In the genomic region with DNA sequence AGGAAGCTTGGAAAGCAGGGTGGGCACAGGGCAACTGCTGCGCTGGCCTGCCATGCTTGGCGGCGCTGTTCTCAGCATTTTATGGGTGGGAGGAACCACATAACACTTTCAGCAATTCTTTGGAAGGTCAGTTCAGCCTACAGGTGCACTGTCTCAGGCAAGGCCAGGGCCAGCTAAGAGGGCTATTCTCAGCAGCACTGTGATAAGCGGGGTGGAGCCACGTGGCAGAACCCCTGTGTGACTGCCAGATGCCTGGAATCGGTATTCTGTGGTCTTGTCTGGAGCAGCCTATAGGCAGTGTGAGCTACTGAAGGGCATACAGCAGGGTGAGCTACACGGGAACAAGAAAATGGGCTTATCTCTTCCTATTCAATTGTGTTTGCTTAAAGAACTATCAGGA, we compare ENCODE assay signal across 27 mouse cellular contexts. TPM values are rescaled to one million over a fixed set of nuclear protein-coding genes. Genes with fewer than 3 reads are reported as not detected.
DNase-seq lines count a peak whose midpoint lies in the region; ATAC-seq and TF ChIP-seq lines count a peak whose summit lies in the region.
"Had no signal": no experiment of that assay in that cellular context is flagged by ENCODE, and none has a peak within 500 bp of the region (broad histone marks: within the 10 kb centered on the region; RNA-seq: fewer than 3 reads in every experiment).

No protein-coding gene starts in this region.

- WGBS in midbrain, postnatal 0 days: 60% methylated on average over 7 of the region's 7 CpGs
- WGBS in midbrain, embryonic 15.5 days: 59% methylated on average over 7 of the region's 7 CpGs
- WGBS in heart, embryonic 15.5 days: 39% methylated on average over 7 of the region's 7 CpGs
- 38% methylated on average over 7 of the region's 7 CpGs for WGBS in intestine, embryonic 16.5 days
- 58% methylated on average over 7 of the region's 7 CpGs for WGBS in hindbrain, embryonic 10.5 days

- no peak overlapping the region for H3K4me2 ChIP-seq in midbrain, postnatal 0 days (ENCODE audit: low read depth, low read length, poor library complexity, severe bottlenecking)
- no peak overlapping the region for H3K4me2 ChIP-seq in midbrain, embryonic 15.5 days
- peak overlapping the region; percentile 10; the same call in 1 of the 2 replicates for H3K4me2 ChIP-seq in heart, embryonic 15.5 days
- no peak overlapping the region for H3K4me2 ChIP-seq in intestine, embryonic 16.5 days (ENCODE audit: low read depth, low read length)
- H3K4me2 ChIP-seq: forebrain, embryonic 12.5 days; liver, embryonic 12.5 days; lung, embryonic 14.5 days; neural tube, embryonic 12.5 days had no signal

- H3K27me3 ChIP-seq in midbrain, postnatal 0 days (ENCODE audit: insufficient read depth, low read length): no peaks in the 10 kb centered on the region
- no peaks in the 10 kb centered on the region for H3K27me3 ChIP-seq in midbrain, embryonic 15.5 days (replicated peaks)
- H3K27me3 ChIP-seq in heart, embryonic 15.5 days: no peaks in the 10 kb centered on the region
- H3K27me3 ChIP-seq in intestine, embryonic 16.5 days (replicated peaks; ENCODE audit: control insufficient read depth, insufficient read depth, low read length): no peaks in the 10 kb centered on the region
- no peaks in the 10 kb centered on the region for H3K27me3 ChIP-seq in hindbrain, embryonic 10.5 days (ENCODE audit: insufficient read depth, poor library complexity, severe bottlenecking)
- H3K27me3 ChIP-seq: CH12.LX; forebrain, embryonic 12.5 days; neural tube, embryonic 12.5 days had no signal

- no peak overlapping the region for H3K27ac ChIP-seq in midbrain, postnatal 0 days (ENCODE audit: low read depth, low read length)
- H3K27ac ChIP-seq in midbrain, embryonic 15.5 days: no peak overlapping the region
- peak overlapping the region; percentile 48 for H3K27ac ChIP-seq in heart, embryonic 15.5 days
- H3K27ac ChIP-seq in intestine, embryonic 16.5 days (ENCODE audit: low read length): 0 out of 2 replicates have a peak overlapping the region, but pooled peaks have one; percentile 19
- no peak overlapping the region for H3K27ac ChIP-seq in hindbrain, embryonic 10.5 days
- H3K27ac ChIP-seq: forebrain, embryonic 12.5 days; liver, embryonic 12.5 days; midbrain, embryonic 10.5 days; neural tube, embryonic 12.5 days had no signal

- no peak for ATAC-seq in midbrain, postnatal 0 days (ENCODE audit: low FRiP score)
- no peak for ATAC-seq in midbrain, embryonic 15.5 days (replicated peaks)
- ATAC-seq in heart, embryonic 15.5 days (replicated peaks; ENCODE audit: insufficient number of reproducible peaks, insufficient read depth, low FRiP score, low read depth): peak; percentile 86
- peak; percentile 49 for ATAC-seq in intestine, embryonic 16.5 days
- ATAC-seq in cerebellum, adult (ENCODE audit: insufficient number of reproducible peaks, low FRiP score, low TSS enrichment): no peak
- ATAC-seq: hindbrain, embryonic 16.5 days; liver, embryonic 12.5 days had no signal

- H3K9ac ChIP-seq in midbrain, postnatal 0 days (replicated peaks; ENCODE audit: low read length, poor library complexity, severe bottlenecking): peak overlapping the region; percentile 24; the same call in 1 of the 2 replicates
- H3K9ac ChIP-seq in midbrain, embryonic 15.5 days: no peak overlapping the region
- no peak overlapping the region for H3K9ac ChIP-seq in heart, embryonic 15.5 days
- no peak overlapping the region for H3K9ac ChIP-seq in intestine, embryonic 16.5 days (ENCODE audit: low read depth, low read length)
- H3K9ac ChIP-seq: forebrain, embryonic 12.5 days; liver, embryonic 12.5 days; lung, embryonic 14.5 days; neural tube, embryonic 12.5 days had no signal

- no peaks in the 10 kb centered on the region for H3K9me3 ChIP-seq in midbrain, postnatal 0 days (ENCODE audit: low read length)
- no peaks in the 10 kb centered on the region for H3K9me3 ChIP-seq in midbrain, embryonic 15.5 days
- no peaks in the 10 kb centered on the region for H3K9me3 ChIP-seq in heart, embryonic 15.5 days (replicated peaks)
- H3K9me3 ChIP-seq in intestine, embryonic 16.5 days (ENCODE audit: control insufficient read depth, low read length): no peaks in the 10 kb centered on the region
- H3K9me3 ChIP-seq in hindbrain, embryonic 10.5 days: no peaks in the 10 kb centered on the region
- H3K9me3 ChIP-seq: forebrain, embryonic 12.5 days; liver, embryonic 12.5 days; midbrain, embryonic 10.5 days; neural tube, embryonic 12.5 days had no signal

- DNase-seq in midbrain, postnatal 0 days (ENCODE audit: low spot score): no peak
- no peak for DNase-seq in neural tube, embryonic 10.5 days (ENCODE audit: extremely low spot score, low spot score)
- DNase-seq in hindbrain, embryonic 10.5 days (ENCODE audit: low spot score): no peak
- DNase-seq in thymus, postnatal 25 days: no peak
- DNase-seq: adrenal gland, postnatal 36 days; cerebellum, adult 8-10 months; gastrocnemius, postnatal 10 days; kidney, adult 2 months; kidney, postnatal 14 days; lung, embryonic 14.5 days; lung, postnatal 36 days had no signal

- no peak for TF ChIP-seq CTCF in midbrain, postnatal 0 days (IDR thresholded peaks at IDR 0.05)

- H3K4me1 ChIP-seq in midbrain, postnatal 0 days (ENCODE audit: insufficient read depth, low read length): no peaks in the 10 kb centered on the region
- H3K4me1 ChIP-seq in midbrain, embryonic 15.5 days: no peaks in the 10 kb centered on the region
- peaks cover 10% of the 10 kb centered on the region for H3K4me1 ChIP-seq in heart, embryonic 15.5 days (replicated peaks)
- peaks cover 12% of the 10 kb centered on the region for H3K4me1 ChIP-seq in intestine, embryonic 16.5 days (ENCODE audit: control insufficient read depth, insufficient read depth, low read length)
- H3K4me1 ChIP-seq in hindbrain, embryonic 10.5 days (replicated peaks): 0 out of 2 replicates have a peak, but pooled peaks cover 6% of the 10 kb centered on the region
- H3K4me1 ChIP-seq: forebrain, embryonic 12.5 days had no signal

- no peaks in the 10 kb centered on the region for H3K36me3 ChIP-seq in midbrain, postnatal 0 days (ENCODE audit: insufficient read depth, low read length)
- no peaks in the 10 kb centered on the region for H3K36me3 ChIP-seq in midbrain, embryonic 15.5 days (replicated peaks)
- H3K36me3 ChIP-seq in heart, embryonic 15.5 days: no peaks in the 10 kb centered on the region
- H3K36me3 ChIP-seq in intestine, embryonic 16.5 days (ENCODE audit: control insufficient read depth, insufficient read depth, low read length): no peaks in the 10 kb centered on the region
- peaks cover 2% of the 10 kb centered on the region for H3K36me3 ChIP-seq in hindbrain, embryonic 10.5 days
- H3K36me3 ChIP-seq: liver, embryonic 12.5 days had no signal

- no peak overlapping the region for H3K4me3 ChIP-seq in midbrain, postnatal 0 days (ENCODE audit: low read depth, low read length)
- H3K4me3 ChIP-seq in midbrain, embryonic 15.5 days: no peak overlapping the region
- H3K4me3 ChIP-seq in heart, embryonic 15.5 days: no peak overlapping the region
- no peak overlapping the region for H3K4me3 ChIP-seq in intestine, embryonic 16.5 days (ENCODE audit: low read length)
- H3K4me3 ChIP-seq in hindbrain, embryonic 10.5 days: no peak overlapping the region
- H3K4me3 ChIP-seq: forebrain, embryonic 12.5 days; liver, embryonic 12.5 days; midbrain, embryonic 10.5 days; neural tube, embryonic 12.5 days had no signal

RNA-seq across cellular contexts. Expression of gene Upk1a, which starts 2.6 kb away (rescaled TPM):
- 0.76 and 1.5 TPM in 2 replicates for total RNA-seq in midbrain, postnatal 0 days (2014; rRNA removed)
- 0.65 and 0.84 TPM in 2 replicates for polyA plus RNA-seq in midbrain, postnatal 0 days (2015; fragmentation: Nextera tagmentation; extraction: Ambion mirVana)
- polyA plus RNA-seq in midbrain, embryonic 15.5 days (2015; fragmentation: Nextera tagmentation; extraction: Ambion mirVana): 0.51 and 0.58 TPM in 2 replicates
- 0.43 and 1.4 TPM in 2 replicates for polyA plus RNA-seq in heart, embryonic 15.5 days (2015; fragmentation: Nextera tagmentation; extraction: Ambion mirVana)
- polyA plus RNA-seq in intestine, embryonic 16.5 days (2015; fragmentation: Nextera tagmentation; extraction: Ambion mirVana): 5.9 and 7.3 TPM in 2 replicates
- polyA plus RNA-seq in hindbrain, embryonic 10.5 days (2016; fragmentation: Nextera tagmentation; extraction: Ambion mirVana): 0.52 and 1.2 TPM in 2 replicates
- total RNA-seq: monocyte, adult 5-6 weeks had no signal

RNA-seq across cellular contexts. Expression of gene Zbtb32, which starts 11.3 kb away (rescaled TPM):
- not detected in 2 replicates for total RNA-seq in midbrain, postnatal 0 days (2014; rRNA removed)
- 0.22 and 0.39 TPM in 2 replicates for polyA plus RNA-seq in midbrain, postnatal 0 days (2015; fragmentation: Nextera tagmentation; extraction: Ambion mirVana)
- 0.36 and 0.41 TPM in 2 replicates for polyA plus RNA-seq in midbrain, embryonic 15.5 days (2015; fragmentation: Nextera tagmentation; extraction: Ambion mirVana)
- 0.14 and 0.23 TPM in 2 replicates for polyA plus RNA-seq in heart, embryonic 15.5 days (2015; fragmentation: Nextera tagmentation; extraction: Ambion mirVana)
- polyA plus RNA-seq in intestine, embryonic 16.5 days (2015; fragmentation: Nextera tagmentation; extraction: Ambion mirVana): 1.2 and 1.9 TPM in 2 replicates
- 0.20 and 0.21 TPM in 2 replicates for polyA plus RNA-seq in hindbrain, embryonic 10.5 days (2016; fragmentation: Nextera tagmentation; extraction: Ambion mirVana)
- total RNA-seq: gastrocnemius, postnatal 10 days; heart, postnatal 36 days; layer of hippocampus, adult 8-10 months had no signal
- polyA plus RNA-seq: limb, embryonic 11.5 days had no signal

RNA-seq across cellular contexts. Expression of gene Cox6b1, which starts 15.9 kb away (rescaled TPM):
- 310 and 337 TPM in 2 replicates for total RNA-seq in midbrain, postnatal 0 days (2014; rRNA removed)
- polyA plus RNA-seq in midbrain, postnatal 0 days (2015; fragmentation: Nextera tagmentation; extraction: Ambion mirVana): 1,351 and 1,409 TPM in 2 replicates
- polyA plus RNA-seq in midbrain, embryonic 15.5 days (2015; fragmentation: Nextera tagmentation; extraction: Ambion mirVana): 1,061 and 1,083 TPM in 2 replicates
- polyA plus RNA-seq in heart, embryonic 15.5 days (2015; fragmentation: Nextera tagmentation; extraction: Ambion mirVana): 1,740 and 2,396 TPM in 2 replicates
- polyA plus RNA-seq in intestine, embryonic 16.5 days (2015; fragmentation: Nextera tagmentation; extraction: Ambion mirVana): 1,335 and 1,344 TPM in 2 replicates
- 810 and 924 TPM in 2 replicates for polyA plus RNA-seq in hindbrain, embryonic 10.5 days (2016; fragmentation: Nextera tagmentation; extraction: Ambion mirVana)

RNA-seq across cellular contexts. Expression of gene Kmt2b, which starts 21.5 kb away (rescaled TPM):
- total RNA-seq in midbrain, postnatal 0 days (2014; rRNA removed): 38.8 and 39.5 TPM in 2 replicates
- polyA plus RNA-seq in midbrain, postnatal 0 days (2015; fragmentation: Nextera tagmentation; extraction: Ambion mirVana): 5.3 and 8.3 TPM in 2 replicates
- 12.1 and 12.3 TPM in 2 replicates for polyA plus RNA-seq in midbrain, embryonic 15.5 days (2015; fragmentation: Nextera tagmentation; extraction: Ambion mirVana)
- polyA plus RNA-seq in heart, embryonic 15.5 days (2015; fragmentation: Nextera tagmentation; extraction: Ambion mirVana): 4.2 and 4.4 TPM in 2 replicates
- polyA plus RNA-seq in intestine, embryonic 16.5 days (2015; fragmentation: Nextera tagmentation; extraction: Ambion mirVana): 6.8 and 7.1 TPM in 2 replicates
- 9.6 and 11.0 TPM in 2 replicates for polyA plus RNA-seq in hindbrain, embryonic 10.5 days (2016; fragmentation: Nextera tagmentation; extraction: Ambion mirVana)

RNA-seq across cellular contexts. Expression of gene Etv2, which starts 25.6 kb away (rescaled TPM):
- 1.2 TPM in 1 of 2 replicates, not detected in the other for total RNA-seq in midbrain, postnatal 0 days (2014; rRNA removed)
- 0.15 TPM in 1 of 2 replicates, not detected in the other for polyA plus RNA-seq in midbrain, postnatal 0 days (2015; fragmentation: Nextera tagmentation; extraction: Ambion mirVana)
- polyA plus RNA-seq in midbrain, embryonic 15.5 days (2015; fragmentation: Nextera tagmentation; extraction: Ambion mirVana): not detected in 2 replicates
- polyA plus RNA-seq in heart, embryonic 15.5 days (2015; fragmentation: Nextera tagmentation; extraction: Ambion mirVana): not detected in 2 replicates
- not detected in 2 replicates for polyA plus RNA-seq in intestine, embryonic 16.5 days (2015; fragmentation: Nextera tagmentation; extraction: Ambion mirVana)
- 0.14 TPM in 1 of 2 replicates, not detected in the other for polyA plus RNA-seq in hindbrain, embryonic 10.5 days (2016; fragmentation: Nextera tagmentation; extraction: Ambion mirVana)
- total RNA-seq: adrenal gland, postnatal 36 days; CH12.LX; gastrocnemius, postnatal 10 days; heart, postnatal 36 days; layer of hippocampus, adult 8-10 months; monocyte, adult 5-6 weeks had no signal
- polyA plus RNA-seq: cortical plate, adult 2 months; forebrain, embryonic 12.5 days; hindbrain, embryonic 16.5 days; kidney, adult 2 months; lung, embryonic 14.5 days; midbrain, embryonic 10.5 days; neural tube, embryonic 12.5 days; thymus, postnatal 0 days had no signal

Comparison
In these comparisons a context has a peak if more than half of its experiments do, and no peak if none do; other contexts are left out.
1. ATAC-seq: peak in heart, embryonic 15.5 days (single experiment) and intestine, embryonic 16.5 days (single experiment); none in midbrain, postnatal 0 days (single experiment), midbrain, embryonic 15.5 days (single experiment) and cerebellum, adult (single experiment).
2. H3K27ac ChIP-seq: peak in heart, embryonic 15.5 days (single experiment) and intestine, embryonic 16.5 days (single experiment); none in midbrain, postnatal 0 days (single experiment), midbrain, embryonic 15.5 days (single experiment) and hindbrain, embryonic 10.5 days (single experiment).